Mouse (Mus musculus) CD4-positive, CD25-positive, alpha-beta regulatory T cell, adult 4 months (primary cell): ENCODE measurements around the gene Idh2. TPM values are rescaled to one million over a fixed set of nuclear protein-coding genes. Genes with fewer than 3 reads are reported as not detected.
A peak's percentile ranks its signal among the peaks of the same experiment; 100 is the strongest.

ENCODE experiments used
- ATAC-seq: one replicate; pipeline ENCODE4 v1.8.0; 2017
- polyA plus RNA-seq, 2 experiments: library from polyadenylated mRNA; unstranded; fragments of 100-300 nt; shearing (Covaris generic); gene quantifications; one replicate each; pipeline ENCODE4 v1.2.1; 2017

Idh2 gene
- polyA plus RNA-seq, 2 experiments from 2014 or later: 22.4 to 23.9 TPM

- no peak for ATAC-seq
Measured at GRCm38 (mm10) chr7:80081586-80082554, 33.3 kb downstream of the Idh2 start.

DNA sequence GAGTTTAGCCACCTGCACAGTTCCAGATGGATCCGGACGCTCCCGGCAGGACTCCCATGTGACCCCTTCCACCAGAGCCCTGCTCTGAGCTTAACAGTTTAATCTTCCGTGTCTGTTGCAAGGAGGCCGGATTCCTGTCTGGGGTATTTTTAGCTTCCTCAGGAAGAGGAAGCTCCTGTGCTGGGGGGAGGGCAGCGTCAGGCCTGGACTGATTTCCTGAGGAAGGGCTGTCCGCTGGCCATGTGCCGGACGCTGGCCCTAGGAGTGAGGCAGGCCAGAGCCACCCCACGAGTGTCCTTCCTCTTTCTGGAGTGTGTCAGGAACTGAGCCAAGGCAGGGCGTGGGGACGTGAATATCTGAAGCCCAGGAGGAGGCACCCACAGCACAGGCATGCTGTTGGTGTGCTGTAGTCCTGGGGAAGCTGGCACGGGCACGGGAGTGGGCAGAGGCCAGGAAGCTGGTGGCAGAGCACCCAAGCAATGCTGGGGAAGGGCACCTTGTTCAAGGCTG, 36.3 kb downstream of the Idh2 start:
- no peak for ATAC-seq

DNA sequence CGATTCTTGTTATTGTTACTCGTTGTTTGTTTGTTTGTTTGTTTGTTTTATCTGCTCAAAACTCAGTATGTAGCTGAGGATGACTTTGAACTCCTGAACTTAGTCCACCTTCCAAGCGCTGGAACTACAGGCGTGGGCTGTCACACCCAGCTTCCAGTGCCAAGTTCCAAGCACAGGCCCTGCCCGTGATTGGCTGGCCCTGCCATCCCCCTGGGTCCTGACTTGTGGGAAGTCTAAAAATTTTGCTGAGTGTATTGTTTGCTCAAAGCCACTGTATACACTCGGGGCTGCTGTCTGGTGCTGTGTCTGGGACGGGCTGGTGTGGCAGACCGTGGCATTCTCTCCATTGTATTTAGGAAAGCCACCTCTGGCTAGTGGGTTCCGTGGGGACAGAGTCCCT, 37.4 kb downstream of the Idh2 start:
- no peak for ATAC-seq

GRCm38 (mm10) chr7:80076961-80077716, 38.1 kb downstream of the Idh2 start:
- ATAC-seq: no peak

GRCm38 (mm10) chr7:80075946-80076583, 39.1 kb downstream of the Idh2 start:
- ATAC-seq: no peak

GRCm38 (mm10) chr7:80074921-80075441, 40.2 kb downstream of the Idh2 start:
- ATAC-seq: peak; percentile 82

- ATAC-seq: no peak
Measured at GRCm38 (mm10) chr7:80073506-80073905, 41.7 kb downstream of the Idh2 start.

- no peak for ATAC-seq
Measured at GRCm38 (mm10) chr7:80072297-80072696, 42.9 kb downstream of the Idh2 start.

- ATAC-seq: no peak
Measured at GRCm38 (mm10) chr7:80071209-80071608, 44.0 kb downstream of the Idh2 start.

- ATAC-seq: no peak
Measured at GRCm38 (mm10) chr7:80069615-80070327, 45.4 kb downstream of the Idh2 start.

GRCm38 (mm10) chr7:80068341-80068740, 46.9 kb downstream of the Idh2 start:
- no peak for ATAC-seq

DNA sequence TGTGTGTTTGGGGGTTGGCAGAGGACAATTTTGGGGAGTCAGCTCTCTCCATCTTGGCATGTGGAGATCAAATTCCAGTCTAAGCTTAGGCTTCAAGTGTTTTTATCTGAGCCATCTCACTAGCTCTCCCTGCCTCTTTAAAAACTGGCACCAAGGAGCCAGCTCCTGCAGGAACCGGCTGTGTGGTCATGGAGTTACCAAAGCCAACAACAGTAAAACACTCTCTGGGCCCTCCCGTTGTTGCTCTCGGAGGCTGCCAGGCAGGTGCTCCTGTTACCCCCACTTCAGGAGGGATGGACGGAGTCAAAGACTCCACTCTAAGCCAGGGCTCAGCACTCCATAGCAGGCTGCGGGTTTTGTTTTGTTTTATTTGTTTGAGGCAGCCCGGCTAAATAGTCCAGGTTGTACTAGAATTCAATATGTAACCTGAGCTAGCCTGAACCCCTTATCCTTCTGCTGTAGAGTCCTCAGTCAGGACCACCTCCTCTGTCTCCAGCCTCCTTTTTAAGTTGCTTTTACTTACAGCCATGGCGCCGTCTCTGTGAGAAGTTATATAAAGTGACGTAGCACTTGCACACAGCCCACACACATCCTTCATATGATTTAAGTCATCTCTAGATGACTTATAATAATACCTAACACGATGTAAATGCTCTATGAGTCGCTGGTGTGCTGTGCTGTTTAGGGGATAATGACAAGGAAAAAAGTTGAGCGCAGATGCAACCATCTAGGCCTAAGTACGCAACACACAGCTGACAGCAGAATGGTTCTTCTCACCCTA, 48.3 kb downstream of the Idh2 start:
- ATAC-seq: peak; percentile 36

- no peak for ATAC-seq
Measured at GRCm38 (mm10) chr7:80065250-80065649, 49.9 kb downstream of the Idh2 start.

DNA sequence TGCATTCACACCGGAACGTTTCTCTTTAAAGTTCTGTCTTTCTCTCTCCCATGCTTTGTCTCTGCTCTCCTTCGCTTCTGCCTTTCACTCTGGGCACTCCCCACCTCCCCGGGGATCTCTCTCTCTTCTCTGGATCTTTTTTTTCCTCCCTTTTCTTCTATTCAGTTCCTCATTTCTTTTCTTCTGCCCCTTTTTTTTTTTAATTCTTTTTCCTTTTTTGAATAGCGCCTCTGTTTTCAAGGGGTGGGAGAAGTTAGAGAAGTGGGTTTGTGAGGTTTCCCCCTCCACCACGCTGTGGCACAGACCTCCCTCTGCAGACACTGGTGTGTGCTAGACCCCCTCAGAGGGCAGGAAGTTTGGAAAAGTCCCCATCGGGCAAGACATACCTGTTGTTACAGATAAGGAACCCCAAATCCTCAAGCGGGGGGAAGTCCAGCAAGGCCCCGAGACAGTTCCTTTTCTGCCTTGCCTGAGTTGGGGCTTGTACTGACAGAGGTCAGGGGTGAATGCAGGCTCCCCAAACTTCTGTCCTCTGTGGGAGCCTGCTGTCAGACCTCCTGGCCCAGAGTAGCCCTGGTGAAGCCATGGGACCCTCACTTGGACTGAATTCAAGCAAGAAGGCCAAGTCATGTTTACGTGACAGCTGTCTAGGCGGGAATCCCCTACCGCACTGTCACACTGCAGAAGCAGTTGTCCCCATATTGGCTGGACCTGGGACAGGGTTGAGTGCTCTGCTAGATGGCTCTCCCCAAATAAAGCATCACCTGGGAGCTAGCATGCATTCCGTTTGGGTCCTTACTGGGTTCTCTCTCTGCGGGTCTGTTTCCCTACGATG, 51.1 kb downstream of the Idh2 start:
- ATAC-seq: no peak

GRCm38 (mm10) chr7:80063244-80063643, 51.9 kb downstream of the Idh2 start:
- no peak for ATAC-seq

DNA sequence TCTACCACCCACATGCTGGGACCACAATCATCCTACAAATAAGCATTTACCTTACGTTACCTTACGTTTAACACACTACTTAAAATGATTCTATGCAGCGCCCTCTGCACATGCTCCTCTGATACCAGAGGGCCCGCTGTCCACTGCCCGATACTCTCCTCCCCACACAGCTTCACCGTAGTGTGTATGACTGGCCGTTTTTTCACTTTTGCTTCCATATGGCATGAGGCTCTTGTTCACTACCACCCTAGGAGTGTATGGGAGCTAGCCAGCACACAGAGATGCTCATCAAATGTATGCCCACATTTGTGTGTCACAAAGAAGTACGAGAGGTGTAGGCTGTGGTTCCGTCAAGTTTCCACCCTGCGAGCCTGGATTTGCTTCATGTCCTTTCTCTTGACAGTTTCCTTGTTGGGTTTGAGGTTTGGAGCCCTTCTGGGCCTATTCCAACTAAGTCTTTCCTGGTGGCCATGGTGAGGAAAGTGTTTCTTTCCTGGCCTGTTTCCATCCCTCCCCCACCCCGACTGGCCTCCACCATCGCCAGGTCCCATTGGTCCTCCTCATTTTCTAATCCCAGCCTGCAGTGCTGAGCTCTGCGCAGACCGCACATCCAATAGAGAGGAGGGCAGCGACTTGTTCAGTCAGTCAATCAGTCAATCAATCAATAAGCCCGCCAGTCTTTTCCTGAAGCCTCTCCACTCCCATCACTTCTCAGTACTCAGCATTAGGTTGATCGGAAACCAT, 52.9 kb downstream of the Idh2 start:
- ATAC-seq: no peak

GRCm38 (mm10) chr7:80060012-80060778, 55.0 kb downstream of the Idh2 start:
- ATAC-seq: no peak

DNA sequence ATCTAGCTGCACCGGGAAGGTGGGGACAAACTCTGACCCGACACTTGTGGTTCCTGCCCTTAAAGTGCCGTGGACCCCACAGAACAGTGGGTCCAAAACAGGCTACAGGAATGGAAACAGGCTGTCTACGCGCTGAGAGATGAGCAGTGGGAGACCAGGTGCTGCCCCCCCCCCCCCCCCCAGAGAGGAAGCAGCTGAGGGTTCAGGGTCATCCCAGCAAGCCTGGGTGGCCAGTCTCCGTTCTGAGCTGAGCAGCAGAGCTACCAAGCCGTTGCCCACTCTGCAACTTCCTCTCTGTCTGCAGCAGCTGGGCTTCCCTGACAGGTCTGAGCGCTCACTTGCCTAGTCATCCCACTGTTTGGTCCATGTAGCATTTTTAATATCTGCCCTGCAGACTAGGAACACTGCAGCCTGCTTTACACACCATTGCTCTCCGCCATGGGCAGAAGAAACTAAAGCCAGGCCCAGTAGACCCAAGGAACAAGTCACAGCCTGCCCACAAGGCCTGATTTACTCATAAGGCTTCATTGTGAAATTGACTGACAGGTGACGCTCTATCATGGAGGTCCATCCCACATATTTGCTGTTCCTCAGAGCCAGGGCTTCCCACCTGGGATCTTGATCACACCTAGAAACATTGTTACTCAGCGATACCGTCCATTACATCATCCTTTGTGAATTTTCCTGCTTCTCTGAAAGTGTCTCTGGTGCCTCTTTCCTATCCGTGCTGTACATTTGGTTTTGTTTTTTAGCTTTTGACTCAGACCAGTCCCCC, 55.9 kb downstream of the Idh2 start:
- no peak for ATAC-seq
